Mouse (Mus musculus) right cerebral cortex, postnatal 10 days (tissue): ENCODE measurements around the gene Gm14525.
"Not testable (repeated sequence)": the region's sequence is repeated elsewhere in the genome, so short reads cannot be mapped to it uniquely, and the experiment has no call there.

ENCODE experiments used
- DNase-seq, 2 experiments: peaks; one replicate each; pipeline ENCODE4 v3.0.0; 2021; ENCODE audit warnings: low spot score in 2 of 2

Gm14525 gene

GRCm38 (mm10) chrX:26702538-26702937 lies at the start of gene Gm14525:
Gm14525 (minus strand) TSS chrX:26702638.
- not testable (repeated sequence) for DNase-seq
